Mouse (Mus musculus): ENCODE results near the gene Hist1h2bl.
A peak's percentile ranks its signal among the peaks of the same experiment; 100 is the strongest.
"Not testable (repeated sequence)": the region's sequence is repeated elsewhere in the genome, so short reads cannot be mapped to it uniquely, and the experiment has no call there.

Hist1h2bl gene

DNA sequence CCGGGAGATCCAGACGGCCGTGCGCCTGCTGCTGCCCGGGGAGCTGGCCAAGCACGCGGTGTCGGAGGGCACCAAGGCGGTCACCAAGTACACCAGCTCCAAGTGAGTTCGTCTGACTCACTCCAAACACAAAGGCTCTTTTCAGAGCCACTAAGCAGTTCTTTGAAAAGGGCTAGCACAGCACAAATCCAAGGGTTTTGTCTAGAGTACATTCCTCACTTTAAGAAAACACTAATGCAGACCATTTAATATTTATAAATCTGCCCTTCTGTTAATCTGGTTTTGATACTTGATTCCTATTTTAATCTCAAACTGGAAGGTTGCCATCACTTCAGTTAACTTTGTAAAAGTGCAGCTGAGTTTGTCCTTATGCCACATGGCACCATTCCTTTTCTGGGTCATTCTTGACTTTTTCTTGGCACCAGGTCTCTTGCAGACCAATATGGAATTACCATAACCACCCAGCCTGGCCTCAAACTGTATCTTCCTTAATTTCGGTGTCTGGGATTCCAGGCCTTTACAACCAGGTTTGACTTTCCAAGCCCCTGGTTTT is 6.5 kb upstream of the Hist1h2bl start:
- peak in 1 of 2 experiments; percentile 20 for DNase-seq

DNA sequence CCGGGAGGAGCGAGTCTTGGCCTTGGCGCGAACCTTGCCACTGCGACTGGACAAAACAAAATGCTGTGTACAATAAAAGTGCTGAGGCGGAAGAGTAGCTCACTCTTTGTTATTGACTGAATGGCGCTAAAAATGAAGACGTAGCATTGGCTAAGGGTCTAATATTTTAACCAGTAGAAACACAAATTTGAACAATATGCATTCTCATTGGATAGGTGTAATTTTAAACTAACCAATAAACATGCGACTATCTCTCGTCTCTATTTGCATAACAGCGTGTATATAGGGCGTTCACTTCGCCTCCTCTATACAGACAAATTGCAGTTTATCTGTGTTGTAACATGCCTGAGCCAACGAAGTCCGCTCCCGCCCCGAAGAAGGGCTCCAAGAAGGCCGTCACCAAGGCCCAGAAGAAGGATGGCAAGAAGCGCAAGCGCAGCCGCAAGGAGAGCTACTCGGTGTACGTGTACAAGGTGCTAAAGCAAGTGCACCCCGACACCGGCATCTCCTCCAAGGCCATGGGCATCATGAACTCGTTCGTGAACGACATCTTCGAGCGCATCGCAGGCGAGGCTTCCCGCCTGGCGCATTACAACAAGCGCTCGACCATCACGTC is 5.9 kb upstream of the Hist1h2bl start, which contains the start of gene Hist1h2bm:
Gene Hist1h2bm, plus strand, starts transcription at position 288 of the 616 bp plus-strand sequence.
- peak; percentile 52 to 75 for DNase-seq

- DNase-seq, result not testable (repeated sequence)
Observed at GRCm38 (mm10) chr13:21721107-21721756, 5.3 kb upstream of the Hist1h2bl start.

- no peak for DNase-seq
Observed at GRCm38 (mm10) chr13:21718381-21719080, 2.6 kb upstream of the Hist1h2bl start.

- DNase-seq, result peak; percentile 79 to 82
Observed at GRCm38 (mm10) chr13:21717397-21718357, 1.7 kb upstream of the Hist1h2bl start, which contains the start of gene Hist1h3h. Gene Hist1h3h, plus strand, starts transcription at chr13:21717659.

DNA sequence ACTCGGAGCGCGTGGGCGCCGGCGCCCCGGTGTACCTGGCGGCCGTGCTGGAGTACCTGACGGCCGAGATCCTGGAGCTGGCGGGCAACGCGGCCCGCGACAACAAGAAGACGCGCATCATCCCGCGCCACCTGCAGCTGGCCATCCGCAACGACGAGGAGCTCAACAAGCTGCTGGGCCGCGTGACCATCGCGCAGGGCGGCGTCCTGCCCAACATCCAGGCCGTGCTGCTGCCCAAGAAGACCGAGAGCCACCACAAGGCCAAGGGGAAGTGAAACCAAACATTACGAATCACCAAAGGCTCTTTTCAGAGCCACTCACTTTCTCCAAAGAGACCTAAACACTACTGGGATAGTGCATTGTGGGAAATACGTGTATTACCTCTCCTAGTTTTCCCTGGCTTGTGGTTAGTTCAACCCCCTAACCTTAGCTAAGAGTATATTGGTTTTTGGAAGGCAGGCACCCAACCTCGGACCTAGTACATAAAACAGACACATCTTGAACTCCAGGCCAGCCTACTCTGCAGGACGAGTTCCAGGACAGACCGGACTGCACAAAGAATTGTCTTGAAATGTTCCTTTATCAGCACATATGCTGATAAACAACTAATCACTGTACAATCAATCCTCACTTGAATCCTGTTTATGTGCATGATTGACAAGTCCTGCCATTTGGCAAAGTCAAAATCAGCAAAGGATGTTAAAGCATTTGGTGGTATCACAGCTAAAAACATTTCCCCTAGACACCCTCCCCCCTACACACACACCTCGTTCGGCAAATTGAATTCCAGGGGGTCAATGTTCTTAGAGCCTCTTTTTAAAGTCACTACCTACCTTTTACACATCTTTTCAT is 823 bp upstream of the Hist1h2bl start:
- DNase-seq, result not testable (repeated sequence)

DNA sequence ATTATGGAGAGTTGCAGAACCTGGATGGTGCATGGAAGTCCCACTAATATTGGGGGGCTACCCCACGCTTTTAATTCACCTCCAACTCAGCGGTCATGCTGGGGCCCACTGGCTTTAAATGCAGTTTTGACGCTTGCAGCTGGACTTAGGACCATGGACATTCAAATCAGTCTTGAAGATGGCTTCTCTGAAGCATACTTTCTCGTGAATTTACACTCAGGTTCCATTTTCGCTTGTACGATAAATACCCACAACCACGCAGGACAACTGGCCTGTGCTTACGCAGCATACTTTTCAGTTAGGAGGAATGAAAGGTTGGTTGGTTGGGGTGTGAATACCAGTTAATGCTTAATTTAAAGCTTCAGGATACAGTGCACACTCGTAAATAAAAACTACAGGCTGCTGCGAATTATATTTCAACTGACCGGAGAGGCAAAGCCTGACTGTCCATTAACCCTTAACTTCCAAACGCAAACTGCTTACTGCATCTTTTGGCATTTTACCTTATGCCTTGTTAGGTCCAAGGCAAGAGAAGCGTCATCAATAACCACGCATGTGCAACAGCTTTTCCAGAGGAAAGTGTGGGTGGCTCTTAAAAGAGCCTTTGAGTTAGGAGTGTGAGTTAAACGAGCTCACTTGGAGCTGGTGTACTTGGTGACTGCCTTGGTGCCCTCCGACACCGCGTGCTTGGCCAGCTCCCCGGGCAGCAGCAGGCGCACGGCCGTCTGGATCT is 646 bp downstream of the Hist1h2bl start:
- DNase-seq, result peak in 1 of 2 experiments; percentile 17

GRCm38 (mm10) chr13:21714725-21715124 is 1.2 kb downstream of the Hist1h2bl start:
- peak; percentile 72 to 80 for DNase-seq

GRCm38 (mm10) chr13:21711698-21712097 is 4.2 kb downstream of the Hist1h2bl start:
- no peak for DNase-seq

DNA sequence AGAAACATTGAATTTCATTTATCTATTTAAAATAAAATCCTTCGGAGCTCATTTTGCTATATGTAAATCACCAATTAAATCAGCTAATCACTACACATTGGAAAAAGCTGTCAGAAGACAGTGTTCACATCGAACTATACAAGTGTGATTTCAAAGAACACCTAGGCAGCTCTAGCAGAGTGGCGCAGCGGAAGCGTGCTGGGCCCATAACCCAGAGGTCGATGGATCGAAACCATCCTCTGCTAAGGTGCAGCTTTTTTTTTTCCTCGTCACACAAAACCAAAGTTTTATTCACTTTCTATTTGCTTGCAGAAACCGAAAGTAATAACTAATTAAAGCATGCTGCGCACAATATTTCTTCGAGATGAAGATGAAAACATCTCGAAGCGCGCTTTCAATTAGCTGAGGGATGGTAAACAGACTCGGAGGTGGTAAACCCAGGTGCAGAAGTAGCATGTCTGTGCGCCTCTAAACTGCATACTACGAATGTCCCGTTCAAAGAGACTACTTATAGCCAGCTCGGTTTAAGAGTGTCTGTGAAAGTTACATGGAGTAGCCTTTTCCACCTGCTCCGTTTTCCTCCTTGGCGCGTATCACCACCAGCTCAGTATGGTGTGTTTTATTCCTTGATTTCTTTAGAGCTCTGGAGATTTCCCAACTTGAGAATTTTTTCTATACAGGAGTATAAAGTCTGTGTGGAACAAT is 5.0 kb downstream of the Hist1h2bl start:
- DNase-seq, result peak; percentile 88 to 89

GRCm38 (mm10) chr13:21710031-21710711 is 5.8 kb downstream of the Hist1h2bl start:
- peak; percentile 92 to 96 for DNase-seq

DNA sequence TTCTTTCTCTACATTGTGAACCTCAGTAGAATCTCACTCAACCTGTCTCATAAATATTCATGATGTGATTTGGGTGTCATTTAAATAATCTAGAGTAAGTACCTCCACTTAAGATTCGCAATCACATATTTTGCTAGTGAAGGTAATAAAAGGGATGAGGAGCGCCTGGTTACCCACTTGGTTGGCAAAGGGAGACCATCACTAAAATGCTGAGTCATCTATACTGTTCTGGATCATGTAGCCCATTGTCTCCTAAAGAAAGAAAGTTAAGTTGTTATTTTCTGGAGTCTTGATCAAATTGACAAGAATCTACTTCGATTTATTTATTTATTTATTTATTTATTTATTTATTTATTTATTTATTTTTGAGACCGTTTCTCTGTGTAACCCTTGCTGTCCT is 9.3 kb downstream of the Hist1h2bl start:
- DNase-seq, result no peak

- no peak for DNase-seq
Observed at GRCm38 (mm10) chr13:21697811-21698210, 18.1 kb downstream of the Hist1h2bl start, which contains the start of gene Olfr1359. Gene Olfr1359, plus strand, starts transcription at chr13:21698111.

DNA sequence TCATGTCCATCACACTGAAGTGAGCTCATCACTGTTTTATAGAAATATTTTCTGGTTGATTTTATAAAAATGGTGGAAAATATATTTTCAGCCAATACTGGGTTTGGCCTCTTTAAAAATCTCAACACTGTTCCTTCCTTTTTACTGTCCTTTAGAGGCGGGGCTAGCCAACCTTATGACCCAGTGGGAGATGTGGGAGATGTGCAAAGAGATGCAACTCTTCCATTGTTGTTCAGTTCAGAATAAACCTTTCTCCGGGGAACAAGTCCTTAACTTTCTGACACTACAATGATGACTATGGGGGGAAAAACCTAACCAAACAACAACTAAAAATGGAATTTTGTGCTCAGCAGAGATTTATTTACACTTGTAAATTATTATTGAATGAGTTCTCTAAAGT is 38.6 kb downstream of the Hist1h2bl start, which contains the start of gene Olfr1360:
Gene Olfr1360, minus strand, starts transcription at position 101 of the 400 bp plus-strand sequence.
- no peak for DNase-seq

All from cerebellum, postnatal 14 days (tissue).